Mouse (Mus musculus): ENCODE results near the gene Pnpt1.
A peak's percentile ranks its signal among the peaks of the same experiment; 100 is the strongest.

The Pnpt1 gene

DNA sequence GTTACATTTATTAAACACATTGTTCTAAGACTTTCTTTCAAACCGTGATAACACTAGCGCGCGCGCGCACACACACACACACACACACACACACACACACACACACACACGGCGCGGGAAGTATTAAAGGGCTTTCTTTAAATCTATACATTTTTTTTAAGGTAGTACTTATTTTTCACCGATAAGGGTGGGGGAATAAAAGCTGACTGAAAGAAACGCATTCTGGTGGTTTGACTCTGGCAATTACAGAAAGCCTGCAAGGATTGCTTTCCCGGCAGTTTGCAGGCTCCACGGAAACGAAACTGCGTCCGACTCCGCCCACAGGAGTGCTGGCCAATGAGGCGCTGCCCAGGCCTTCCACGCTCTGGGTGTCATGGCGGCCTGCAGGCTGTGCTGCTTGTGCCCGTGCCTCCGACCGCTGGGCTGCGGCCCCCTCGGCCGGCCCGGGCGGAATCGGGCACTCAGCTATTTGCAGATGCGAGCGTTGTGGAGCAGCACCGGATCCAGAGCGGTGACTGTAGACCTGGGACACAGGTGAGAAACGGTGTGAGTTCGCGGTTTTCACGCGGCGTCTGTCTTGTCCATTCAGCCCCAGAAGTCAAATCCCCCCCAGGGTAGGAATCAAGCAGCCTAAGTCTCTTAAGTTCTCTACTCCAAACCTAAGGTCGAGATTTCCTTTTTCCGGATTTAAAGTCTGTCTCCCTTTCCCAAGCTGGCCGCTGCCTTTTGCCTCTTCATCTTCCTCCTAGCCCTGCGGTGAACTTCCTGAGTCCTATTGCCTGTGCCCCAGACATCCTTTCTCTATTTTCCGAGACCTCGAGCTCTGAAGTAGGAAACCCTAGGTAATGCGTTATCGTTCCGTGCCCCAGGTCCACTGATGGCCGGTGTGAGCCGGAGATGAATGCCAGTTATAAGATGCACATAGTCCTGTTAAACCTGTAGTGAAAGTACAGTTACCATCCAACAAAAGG, at the start of gene Pnpt1:
Gene Pnpt1, plus strand, starts transcription at position 360 of the 971 bp plus-strand sequence.
- DNase-seq (ENCODE audit: low read depth, low spot score), result peak; percentile 83

DNA sequence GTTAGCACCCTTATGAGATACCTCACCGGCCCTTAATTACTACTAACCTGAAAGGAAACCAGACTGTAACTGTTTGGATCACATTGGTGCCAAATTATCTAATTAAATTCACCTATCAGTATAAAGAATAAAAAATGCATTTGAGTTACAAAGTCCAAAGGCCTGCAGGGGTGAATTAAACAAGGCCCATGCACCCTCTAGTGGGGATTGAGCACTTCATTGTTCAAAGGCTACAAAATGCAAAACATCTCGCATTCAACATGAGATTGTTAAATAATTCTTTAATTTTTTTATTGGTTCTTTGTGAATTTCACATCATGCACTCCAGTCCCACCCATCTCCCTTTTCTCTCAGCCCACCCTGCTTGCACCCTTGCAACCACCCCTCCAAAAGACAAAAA, 38.1 kb upstream of the Pnpt1 start:
- DNase-seq (ENCODE audit: low read depth, low spot score), result no peak

DNA sequence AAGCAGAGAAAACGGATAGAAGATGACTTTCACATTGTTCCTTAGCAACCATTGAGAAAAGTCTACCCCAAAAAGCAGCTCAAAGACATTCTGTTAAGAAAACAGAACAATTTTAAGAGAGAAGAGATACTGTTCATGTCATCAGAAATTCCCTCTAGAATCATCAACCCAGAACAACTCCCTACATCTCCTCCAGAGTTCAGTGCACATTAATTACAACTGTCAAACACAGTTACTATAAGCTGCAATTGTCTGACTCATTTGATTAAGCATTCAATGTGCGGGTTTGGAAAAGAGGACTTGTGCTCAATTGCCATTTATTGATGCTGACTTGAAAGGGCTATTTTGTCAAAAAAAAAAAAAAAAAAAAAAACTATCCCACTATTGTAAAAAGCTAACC, 31.6 kb upstream of the Pnpt1 start:
- no peak for DNase-seq (ENCODE audit: low read depth, low spot score)

- no peak for DNase-seq (ENCODE audit: low read depth, low spot score)
These were observed 621 bp upstream of the Pnpt1 start for GRCm38 (mm10) chr11:29129862-29130384.

- DNase-seq (ENCODE audit: low read depth, low spot score), result no peak
These were observed 10.1 kb downstream of the Pnpt1 start for GRCm38 (mm10) chr11:29140671-29141070.

DNA sequence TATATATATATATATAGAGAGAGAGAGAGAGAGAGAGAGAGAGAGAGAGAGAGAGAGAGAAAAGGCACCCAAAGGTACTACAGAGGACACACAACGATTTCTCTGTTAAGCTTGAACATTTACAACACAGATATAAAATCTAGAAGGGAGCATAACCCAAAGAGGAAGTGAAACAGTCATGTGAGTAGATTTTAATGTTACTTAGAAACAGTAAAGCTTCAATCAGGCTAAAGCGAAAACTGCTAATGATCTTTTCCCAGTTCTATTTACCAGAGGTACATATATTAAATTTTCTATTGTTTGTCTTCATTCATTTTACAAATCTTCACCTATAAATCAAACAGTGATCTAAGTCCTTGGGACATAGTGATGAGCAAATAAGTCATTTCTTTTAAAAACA, 18.4 kb downstream of the Pnpt1 start:
- DNase-seq (ENCODE audit: low read depth, low spot score), result no peak

- DNase-seq (ENCODE audit: low read depth, low spot score), result no peak
These were observed 33.0 kb downstream of the Pnpt1 start for GRCm38 (mm10) chr11:29163569-29163968.

DNA sequence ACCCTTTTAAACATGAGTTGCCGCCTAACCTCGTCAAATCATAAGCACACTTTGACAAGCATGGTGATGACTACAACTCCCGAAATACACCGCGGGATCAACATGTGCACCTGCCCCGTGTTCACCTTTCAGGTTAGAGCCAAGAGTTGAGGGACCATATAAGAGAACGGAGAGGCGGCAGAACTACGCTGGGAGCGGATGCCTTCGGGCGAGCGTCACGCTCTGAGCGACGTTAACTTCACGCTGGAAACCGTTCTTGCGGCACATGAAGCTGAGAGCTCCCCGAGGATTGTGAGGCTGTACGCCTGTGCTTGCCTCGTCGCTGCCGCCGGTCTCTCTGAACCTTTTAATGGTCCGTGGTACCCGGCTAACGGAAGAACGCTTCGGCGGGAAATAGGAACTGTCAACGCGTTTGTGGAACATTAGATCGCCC, 41.4 kb downstream of the Pnpt1 start:
- peak; percentile 48 for DNase-seq (ENCODE audit: low read depth, low spot score)

GRCm38 (mm10) chr11:29172563-29173124, 42.1 kb downstream of the Pnpt1 start, which contains the start of gene Ppp4r3b:
Ppp4r3b (plus strand) TSS chr11:29172890.
- peak; percentile 88 for DNase-seq (ENCODE audit: low read depth, low spot score)

- DNase-seq (ENCODE audit: low read depth, low spot score), result peak; percentile 56
These were observed 42.6 kb downstream of the Pnpt1 start for GRCm38 (mm10) chr11:29173125-29173631.

GRCm38 (mm10) chr11:29173706-29174436, 43.3 kb downstream of the Pnpt1 start:
- DNase-seq (ENCODE audit: low read depth, low spot score), result peak; percentile 27

DNA sequence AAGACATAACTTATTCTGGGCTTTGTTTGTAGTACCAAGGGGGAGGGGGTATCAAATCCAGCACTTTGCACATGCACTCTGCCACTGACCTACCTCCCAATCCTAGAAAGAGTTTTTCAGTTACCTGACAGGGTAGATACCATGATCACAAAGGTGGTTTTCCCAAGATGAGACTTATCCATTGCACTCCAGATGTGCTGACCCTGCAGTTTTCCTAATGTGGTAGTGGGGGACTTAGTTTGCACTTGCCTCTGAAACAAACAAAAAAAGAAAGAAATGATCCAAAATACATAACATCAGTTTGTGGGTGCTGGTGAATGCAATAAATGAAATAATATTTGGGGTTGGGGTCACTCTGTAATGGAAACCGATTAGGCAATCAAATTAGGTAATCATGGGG, 48.8 kb downstream of the Pnpt1 start:
- DNase-seq (ENCODE audit: low read depth, low spot score), result no peak

DNA sequence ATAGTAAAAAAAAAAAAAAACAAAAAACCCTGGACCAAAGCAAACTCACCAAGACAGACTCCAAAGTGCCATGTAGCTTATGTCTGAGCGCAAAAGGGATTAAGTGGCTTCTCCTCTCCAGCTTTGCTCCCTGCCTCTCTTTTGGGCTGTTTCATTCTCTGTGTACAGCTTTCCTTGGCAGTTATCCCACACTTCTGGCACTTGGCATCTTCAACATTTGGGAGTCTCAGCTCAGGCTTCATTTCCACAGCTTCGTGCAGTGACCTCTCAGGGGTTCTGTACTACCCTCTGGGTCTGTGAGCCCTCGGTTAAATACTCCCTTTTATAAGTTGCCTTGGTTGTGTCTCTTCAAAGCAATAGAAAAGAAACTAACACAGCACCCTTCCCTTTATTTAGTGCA, 50.1 kb downstream of the Pnpt1 start:
- no peak for DNase-seq (ENCODE audit: low read depth, low spot score)

GRCm38 (mm10) chr11:29181751-29182150, 51.2 kb downstream of the Pnpt1 start:
- DNase-seq (ENCODE audit: low read depth, low spot score), result no peak

GRCm38 (mm10) chr11:29188981-29189380, 58.4 kb downstream of the Pnpt1 start:
- no peak for DNase-seq (ENCODE audit: low read depth, low spot score)

DNA sequence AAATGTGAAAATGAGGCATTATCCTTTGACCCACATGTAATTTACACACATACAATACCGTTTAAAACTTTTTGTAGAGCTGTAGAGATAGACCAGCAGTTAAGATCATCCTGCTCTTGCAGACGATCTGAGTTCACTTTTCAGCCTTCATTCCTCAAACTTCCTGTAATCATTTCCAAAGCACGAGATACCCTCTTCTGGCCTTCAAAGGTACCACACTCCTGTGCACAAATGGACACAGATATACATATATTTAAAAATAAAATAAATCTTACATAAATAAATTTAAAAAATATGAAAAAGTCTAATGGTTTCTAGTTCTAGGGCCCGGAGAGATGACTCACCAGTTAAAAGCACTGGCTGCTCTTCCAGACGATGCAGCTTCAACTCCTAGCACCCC, 73.1 kb downstream of the Pnpt1 start:
- no peak for DNase-seq (ENCODE audit: low read depth, low spot score)

DNA sequence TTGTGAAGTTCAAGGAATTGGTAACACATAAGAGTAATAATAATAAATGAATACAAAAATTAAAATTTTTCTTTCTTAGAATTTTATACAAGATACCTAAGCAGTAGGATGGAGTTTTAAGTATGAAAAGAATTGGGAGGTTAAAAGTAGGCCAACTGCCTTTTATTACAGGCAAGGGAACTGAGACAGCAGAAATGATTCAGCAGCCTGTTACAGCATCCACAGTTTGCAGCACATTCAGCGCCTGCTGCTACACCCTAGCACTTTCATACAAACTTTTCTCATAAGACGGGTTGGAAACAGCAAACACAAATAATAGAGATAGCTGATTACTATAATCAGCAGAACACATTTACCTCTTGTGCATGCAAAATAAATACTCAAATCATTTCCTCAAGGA, 79.2 kb downstream of the Pnpt1 start:
- DNase-seq (ENCODE audit: low read depth, low spot score), result no peak

Measured in c-Kit-negative CD71-positive TER-119-positive erythroid progenitor cells, embryonic 14.5 days (primary cell).